8 mouse cellular contexts compared by ENCODE assay signal in genomic region chr7:137309071-137310066, GRCm38 (mm10). TPM values are rescaled to one million over a fixed set of nuclear protein-coding genes. Genes with fewer than 3 reads are reported as not detected.
DNase-seq lines count a peak whose midpoint lies in the region; TF ChIP-seq lines count a peak whose summit lies in the region.

No protein-coding gene starts in this region.

- H3K79me2 ChIP-seq in C2C12 (ENCODE audit: control insufficient read depth, insufficient read depth), result peaks cover 60% of the 10 kb centered on the region

- DNase-seq in NIH3T3 (ENCODE audit: low read depth), result peak; percentile 73
- DNase-seq in gastrocnemius, postnatal 36 days, result peak; percentile 38 to 65
- DNase-seq in kidney, postnatal 10 days, result peak; percentile 54
- peak; percentile 77 for DNase-seq in retina, postnatal 1 day
- no peak for DNase-seq in left cerebral cortex, adult 2 months (ENCODE audit: extremely low spot score in 1 of 2, low spot score in 2 of 2)
- DNase-seq in spleen, adult 12 weeks (ENCODE audit: low spot score), result no peak
- no peak for DNase-seq in lung, adult 18-20 months

- peak overlapping the region; percentile 39 for H3K4me3 ChIP-seq in C2C12 (ENCODE audit: insufficient read depth, poor library complexity, severe bottlenecking)
- no peak overlapping the region for H3K4me3 ChIP-seq in left cerebral cortex, adult 2 months

- no peaks in the 10 kb centered on the region for H3K27me3 ChIP-seq in C2C12 (ENCODE audit: control insufficient read depth, insufficient read depth, insufficient read length)

- peaks cover 29% of the 10 kb centered on the region for H3K79me3 ChIP-seq in C2C12 (ENCODE audit: low read depth)

- no peak for TF ChIP-seq CTCF in C2C12 (IDR thresholded peaks at IDR 0.05; ENCODE audit: control insufficient read depth, insufficient read depth, insufficient read length)
- no peak for TF ChIP-seq CTCF in left cerebral cortex, adult 2 months (IDR thresholded peaks at IDR 0.05)

- intact Hi-C loops in gastrocnemius, postnatal 36 days (cut with DNase I), result no loop called here
- intact Hi-C loops in left cerebral cortex, adult 2 months (cut with DNase I), result loop anchor here (5.0 kb wide), 2 partner anchors 107 to 1247 kb away; no protein-coding TSS in a partner anchor

- H3K36me3 ChIP-seq in C2C12 (ENCODE audit: control insufficient read depth, insufficient read depth), result peaks cover 9% of the 10 kb centered on the region

- peak overlapping the region; percentile 98 for H3ac ChIP-seq in C2C12 (ENCODE audit: control insufficient read depth, insufficient read length, low read depth)

- H3K27ac ChIP-seq in left cerebral cortex, adult 2 months, result no peak overlapping the region

TF ChIP-seq in C2C12, 6 proteins besides CTCF, POLR2A, EP300 and RAD21:
- TF ChIP-seq MAX (IDR thresholded peaks at IDR 0.05) (peak; percentile 55), USF1 (IDR thresholded peaks at IDR 0.05; ENCODE audit: low read depth) (no peak), CEBPB (IDR thresholded peaks at IDR 0.05; ENCODE audit: low read depth) (no peak)

RNA-seq across cellular contexts. Expression of gene Ebf3, which starts 4.9 kb away (rescaled TPM):
- 8.1 TPM for polyA plus RNA-seq in C2C12 (2012; fragmentation: generic; extraction: Trizol)
- total RNA-seq in gastrocnemius, postnatal 36 days (2021), result 1 to 10 TPM; 7.1 to 7.6 TPM
- under 1 TPM; 0.20 to 0.35 TPM for total RNA-seq in left cerebral cortex, adult 2 months (2021)

Comparison
In these comparisons a context has a peak if more than half of its experiments do, and no peak if none do; other contexts are left out.
1. DNase-seq: peak in NIH3T3 (single experiment), gastrocnemius, postnatal 36 days (2 of 2), kidney, postnatal 10 days (single experiment) and retina, postnatal 1 day (single experiment); none in left cerebral cortex, adult 2 months (0 of 2), spleen, adult 12 weeks (single experiment) and lung, adult 18-20 months (0 of 2).
2. RNA of gene Ebf3, which starts 4.9 kb away (total RNA-seq): 7.1 to 7.6 TPM in gastrocnemius, postnatal 36 days; 0.20 to 0.35 TPM in left cerebral cortex, adult 2 months; every median in the first group is over 4 times any median in the second.